Mouse (Mus musculus) olfactory bulb, adult 2 months (tissue): ENCODE measurements around the gene Wap. TPM values are rescaled to one million over a fixed set of nuclear protein-coding genes. Genes with fewer than 3 reads are reported as not detected.
A peak's percentile ranks its signal among the peaks of the same experiment; 100 is the strongest.

ENCODE experiments used
- H3K27ac ChIP-seq: fragments of 200-500 bp; 2 replicates; pipeline ENCODE4 v1.5.1; 2012; ENCODE audit warnings: low read depth, low read length; ENCODE audit not compliant: insufficient read depth
- H3K4me1 ChIP-seq: fragments of 200-500 bp; 2 replicates; pipeline ENCODE4 v1.6.1; 2012; ENCODE audit warnings: low read length; ENCODE audit not compliant: control insufficient read depth, insufficient read depth
- H3K4me3 ChIP-seq: fragments of 200-500 bp; 2 replicates; pipeline ENCODE4 v1.5.1; 2012; ENCODE audit warnings: mild to moderate bottlenecking, low read depth, low read length, moderate library complexity; ENCODE audit not compliant: insufficient read depth
- CTCF ChIP-seq: fragments of 200-500 bp; IDR thresholded peaks from 2 replicates; pipeline ENCODE4 v1.5.1; 2012; ENCODE audit warnings: low read depth, mild to moderate bottlenecking, low read length, moderate library complexity; ENCODE audit not compliant: insufficient read depth
- POLR2A ChIP-seq: fragments of 200-500 bp; IDR thresholded peaks from 2 replicates; pipeline ENCODE4 v1.6.1; 2012; ENCODE audit warnings: mild to moderate bottlenecking, low read depth, low read length, moderate library complexity; ENCODE audit not compliant: insufficient read depth
- WGBS: fragments of 180-500 bp; shearing (Covaris S2); methylation state at CpG from one replicate; pipeline ENCODE4 v1.1.7; 2018; 5-methylcytosine and 5-hydroxymethylcytosine counted together
- polyA plus RNA-seq: library from polyadenylated mRNA; stranded (reverse); fragments of >200 nt; gene quantifications from 2 replicates; pipeline ENCODE4 v1.2.4, GENCODE M21; 2012; ENCODE audit warnings: low replicate concordance; ENCODE audit not compliant: missing spikeins, insufficient read depth, insufficient read length

Gene Wap
- polyA plus RNA-seq, 1 experiment: not detected

- TF ChIP-seq CTCF (no peak), POLR2A (no peak)
- WGBS: 83% methylated on average over 6 of the region's 6 CpGs
- no peaks in the 10 kb centered on the region for H3K4me1 ChIP-seq
- H3K4me3 ChIP-seq: no peak overlapping the region
- H3K27ac ChIP-seq: no peak overlapping the region
Measured at GRCm38 (mm10) chr11:6639072-6639471, 635 bp upstream of the Wap start.

- Histone ChIP-seq H3K4me1 (no peaks in the 10 kb centered on the region), H3K4me3 (no peak overlapping the region), H3K27ac (no peak overlapping the region)
- 76% methylated on average over 8 of the region's 8 CpGs for whole genome bisulfite sequencing
- TF ChIP-seq POLR2A (no peak), CTCF (no peak)
Measured at GRCm38 (mm10) chr11:6636150-6636549, 2.3 kb downstream of the Wap start.

GRCm38 (mm10) chr11:6629655-6630054, 8.8 kb downstream of the Wap start:
- Histone ChIP-seq H3K27ac (no peak overlapping the region), H3K4me3 (no peak overlapping the region), H3K4me1 (peaks cover 6% of the 10 kb centered on the region; the same call in 1 of the 2 replicates)
- TF ChIP-seq POLR2A (no peak), CTCF (no peak)

- TF ChIP-seq POLR2A (no peak), CTCF (peak; percentile 40; the same call in 1 of the 2 replicates)
- Histone ChIP-seq H3K27ac (no peak overlapping the region), H3K4me1 (peaks cover 16% of the 10 kb centered on the region), H3K4me3 (no peak overlapping the region)
- WGBS: 26% methylated on average over 4 of the region's 4 CpGs
Measured at GRCm38 (mm10) chr11:6628568-6628967, 9.9 kb downstream of the Wap start.

GRCm38 (mm10) chr11:6627731-6628130, 10.7 kb downstream of the Wap start:
- 86% methylated on average over 4 of the region's 4 CpGs for WGBS
- Histone ChIP-seq H3K4me3 (no peak overlapping the region), H3K27ac (no peak overlapping the region), H3K4me1 (peaks cover 18% of the 10 kb centered on the region)
- TF ChIP-seq CTCF (no peak), POLR2A (no peak)

- WGBS: 11% methylated on average over 16 of the region's 16 CpGs
- H3K4me1 ChIP-seq: peaks cover 18% of the 10 kb centered on the region
- H3K27ac ChIP-seq: peak overlapping the region; percentile 88
- H3K4me3 ChIP-seq: peak overlapping the region; percentile 98
- TF ChIP-seq CTCF (no peak), POLR2A (no peak)
Measured at GRCm38 (mm10) chr11:6626388-6626772, 12.1 kb downstream of the Wap start.

GRCm38 (mm10) chr11:6625478-6626387, 12.7 kb downstream of the Wap start, which contains the start of gene Tbrg4:
Tbrg4 (minus strand) TSS chr11:6626067.
- TF ChIP-seq CTCF: no peak
- peak; percentile 91 for TF ChIP-seq POLR2A
- Histone ChIP-seq H3K4me3 (peak within 1 kb of the TSS; percentile 98), H3K27ac (peak within 1 kb of the TSS; percentile 92), H3K4me1 (peaks cover 18% of the 10 kb centered on the region)
- under 1% methylated on average over 66 of the region's 66 CpGs for WGBS

GRCm38 (mm10) chr11:6624619-6625382, 13.6 kb downstream of the Wap start:
- Histone ChIP-seq H3K4me3 (peak overlapping the region; percentile 98), H3K4me1 (peaks cover 18% of the 10 kb centered on the region), H3K27ac (no peak overlapping the region)
- WGBS: 67% methylated on average over 14 of the region's 14 CpGs
- TF ChIP-seq POLR2A: no peak
- no peak for TF ChIP-seq CTCF

- WGBS: 88% methylated on average over 10 of the region's 10 CpGs
- peaks cover 18% of the 10 kb centered on the region for H3K4me1 ChIP-seq
- TF ChIP-seq CTCF (no peak), POLR2A (no peak)
- no peak overlapping the region for H3K4me3 ChIP-seq
- H3K27ac ChIP-seq: no peak overlapping the region
Measured at GRCm38 (mm10) chr11:6623704-6624103, 14.7 kb downstream of the Wap start.
